Mouse (Mus musculus): ENCODE results near the gene Gm12216. TPM values are rescaled to one million over a fixed set of nuclear protein-coding genes. Genes with fewer than 3 reads are reported as not detected.
"Not testable (repeated sequence)": the region's sequence is repeated elsewhere in the genome, so short reads cannot be mapped to it uniquely, and the experiment has no call there.

The Gm12216 gene
- polyA plus RNA-seq, 1 experiment from 2014 or later, result not detected

DNA sequence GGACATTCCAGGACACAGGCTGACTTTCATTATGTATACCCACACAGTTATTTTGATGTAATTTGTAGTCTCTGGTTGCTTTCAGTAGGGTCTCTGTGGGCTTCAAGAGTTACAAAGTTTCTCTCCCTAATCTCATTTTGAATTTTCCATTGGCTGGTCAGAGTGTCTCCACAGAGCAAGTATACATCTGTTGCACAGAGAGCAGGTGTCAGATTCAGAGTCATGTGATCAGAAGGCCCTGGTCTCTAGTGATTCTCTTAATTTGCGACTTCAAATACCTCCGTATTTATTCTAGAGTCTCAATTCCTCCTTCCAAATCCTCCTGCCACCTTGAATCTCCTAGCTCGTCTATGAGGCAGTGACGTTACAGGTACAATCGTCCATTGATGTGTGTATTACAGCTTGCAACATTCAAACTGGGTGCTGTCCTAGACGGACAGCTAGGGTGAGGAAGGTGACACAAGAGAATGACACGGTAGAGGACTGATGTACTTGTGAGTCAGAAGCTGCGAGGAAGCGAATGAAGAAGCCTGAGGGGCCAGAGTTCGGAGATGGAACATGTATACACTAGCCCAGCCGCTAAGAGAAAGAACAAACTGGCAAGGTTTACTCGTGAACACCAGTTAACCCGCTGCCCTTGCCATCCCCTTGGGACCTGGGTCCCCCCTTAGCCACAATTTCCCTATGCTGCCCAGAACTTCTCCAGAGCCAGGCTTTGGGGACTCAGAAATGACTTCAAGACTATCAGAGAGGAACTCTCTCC is 90.5 kb downstream of the Gm12216 start:
- no peak overlapping the region for H3K4me3 ChIP-seq (replicated peaks)
- H3K9ac ChIP-seq, result no peak overlapping the region
- H3K36me3 ChIP-seq (replicated peaks), result peaks cover 4% of the 10 kb centered on the region; the same call in 1 of the 2 replicates
- ATAC-seq (ENCODE audit: insufficient read depth), result no peak
- 60% methylated on average over 13 of the region's 13 CpGs for WGBS (ENCODE audit: insufficient replicate concordance)
- no peaks in the 10 kb centered on the region for H3K9me3 ChIP-seq (replicated peaks)
- H3K27ac ChIP-seq (replicated peaks), result no peak overlapping the region
- no peak overlapping the region for H3K4me2 ChIP-seq
- H3K27me3 ChIP-seq, result peaks cover 48% of the 10 kb centered on the region
- H3K4me1 ChIP-seq (replicated peaks), result peaks cover 47% of the 10 kb centered on the region

- ATAC-seq (ENCODE audit: insufficient read depth), result no peak
- H3K9ac ChIP-seq, result no peak overlapping the region
- peaks cover 46% of the 10 kb centered on the region for H3K4me1 ChIP-seq (replicated peaks)
- H3K4me3 ChIP-seq (replicated peaks), result no peak overlapping the region
- peak overlapping the region; percentile 83; the same call in 1 of the 2 replicates for H3K27ac ChIP-seq (replicated peaks)
- no peak overlapping the region for H3K4me2 ChIP-seq
- WGBS (ENCODE audit: insufficient replicate concordance), result 50% methylated on average over 5 of the region's 5 CpGs
- H3K27me3 ChIP-seq, result peaks cover 30% of the 10 kb centered on the region
- H3K9me3 ChIP-seq (replicated peaks), result no peaks in the 10 kb centered on the region
- H3K36me3 ChIP-seq (replicated peaks), result no peaks in the 10 kb centered on the region
Observed at GRCm38 (mm10) chr11:53764581-53764980, 94.5 kb downstream of the Gm12216 start.

- peak overlapping the region; percentile 37 for H3K9ac ChIP-seq
- H3K4me2 ChIP-seq, result peak overlapping the region; percentile 80
- peaks cover 20% of the 10 kb centered on the region for H3K27me3 ChIP-seq
- H3K9me3 ChIP-seq (replicated peaks), result no peaks in the 10 kb centered on the region
- H3K27ac ChIP-seq (replicated peaks), result peak overlapping the region; percentile 83
- peak; percentile 72 for ATAC-seq (ENCODE audit: insufficient read depth)
- no peaks in the 10 kb centered on the region for H3K36me3 ChIP-seq (replicated peaks)
- peaks cover 46% of the 10 kb centered on the region for H3K4me1 ChIP-seq (replicated peaks)
- under 1% methylated on average over 33 of the region's 33 CpGs for WGBS (ENCODE audit: insufficient replicate concordance)
- peak overlapping the region; percentile 51 for H3K4me3 ChIP-seq (replicated peaks)
Observed at GRCm38 (mm10) chr11:53763496-53764140, 95.4 kb downstream of the Gm12216 start.

DNA sequence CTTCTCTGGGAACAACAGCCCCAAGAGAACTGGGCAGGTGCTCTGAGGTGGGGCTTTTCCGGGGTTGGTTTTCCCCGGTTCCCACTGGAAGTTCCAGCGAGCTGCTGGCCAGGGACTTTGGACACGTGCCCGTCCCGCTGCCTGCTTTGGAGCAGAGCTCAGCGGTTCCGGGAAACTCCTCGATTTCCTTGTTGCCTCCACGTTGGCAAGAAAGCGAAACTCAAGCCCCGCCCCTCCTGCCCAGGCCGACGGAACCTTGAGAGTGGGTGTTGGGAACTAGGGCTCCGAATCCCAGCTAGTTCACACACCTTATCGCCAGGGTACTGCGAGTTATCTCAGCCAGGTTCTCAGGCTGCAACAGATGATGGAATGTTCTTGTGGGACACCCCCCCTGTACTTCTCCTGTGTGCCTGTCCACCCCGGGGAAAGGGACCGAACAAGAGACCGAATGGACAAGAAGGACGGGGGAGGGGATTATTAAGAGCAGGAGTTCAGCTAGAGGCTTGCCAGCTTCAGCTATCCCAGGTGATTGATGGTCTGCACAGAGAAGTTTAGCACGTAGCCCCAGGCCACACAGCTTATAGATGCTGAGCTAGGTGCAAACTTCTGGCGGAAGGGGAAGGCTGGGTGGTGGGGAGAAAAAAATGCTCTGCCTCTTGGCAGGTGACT is 96.1 kb downstream of the Gm12216 start:
- Histone ChIP-seq H3K27ac (replicated peaks) (peak overlapping the region; percentile 83), H3K9me3 (replicated peaks) (no peaks in the 10 kb centered on the region), H3K4me1 (replicated peaks) (peaks cover 46% of the 10 kb centered on the region), H3K36me3 (replicated peaks) (no peaks in the 10 kb centered on the region), H3K27me3 (peaks cover 14% of the 10 kb centered on the region), H3K9ac (peak overlapping the region; percentile 37), H3K4me3 (replicated peaks) (peak overlapping the region; percentile 51), H3K4me2 (peak overlapping the region; percentile 80)
- 0 out of 2 replicates have a peak, but pooled peaks have one; percentile 4 for ATAC-seq (ENCODE audit: insufficient read depth)
- 2% methylated on average over 23 of the region's 23 CpGs for WGBS (ENCODE audit: insufficient replicate concordance)

DNA sequence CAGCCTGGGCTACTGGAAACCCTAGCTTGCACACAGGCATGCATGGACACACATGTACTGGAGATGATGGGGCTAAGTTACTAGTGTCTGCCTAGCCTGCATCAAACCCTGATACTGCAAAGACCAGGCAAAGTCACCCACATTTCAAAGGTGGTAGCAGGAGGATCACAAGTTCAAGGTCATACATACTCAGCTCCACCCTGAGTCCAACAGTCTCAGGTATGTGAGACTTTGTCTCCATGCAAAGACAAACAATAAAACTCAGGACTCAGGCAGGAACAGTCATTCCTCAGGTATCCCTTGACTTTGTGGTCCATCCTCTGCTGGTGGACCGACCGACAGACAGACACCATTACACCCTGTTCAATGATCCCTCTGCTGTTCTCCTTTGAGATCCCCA is 96.6 kb downstream of the Gm12216 start:
- Histone ChIP-seq H3K4me2 (peak overlapping the region; percentile 80), H3K9ac (no peak overlapping the region), H3K4me3 (replicated peaks) (peak overlapping the region; percentile 51), H3K27ac (replicated peaks) (peak overlapping the region; percentile 83; the same call in 1 of the 2 replicates), H3K9me3 (replicated peaks) (no peaks in the 10 kb centered on the region), H3K27me3 (peaks cover 12% of the 10 kb centered on the region), H3K4me1 (replicated peaks) (peaks cover 46% of the 10 kb centered on the region), H3K36me3 (replicated peaks) (no peaks in the 10 kb centered on the region)
- no peak for ATAC-seq (ENCODE audit: insufficient read depth)
- 21% methylated on average over 2 of the region's 2 CpGs for WGBS (ENCODE audit: insufficient replicate concordance)

DNA sequence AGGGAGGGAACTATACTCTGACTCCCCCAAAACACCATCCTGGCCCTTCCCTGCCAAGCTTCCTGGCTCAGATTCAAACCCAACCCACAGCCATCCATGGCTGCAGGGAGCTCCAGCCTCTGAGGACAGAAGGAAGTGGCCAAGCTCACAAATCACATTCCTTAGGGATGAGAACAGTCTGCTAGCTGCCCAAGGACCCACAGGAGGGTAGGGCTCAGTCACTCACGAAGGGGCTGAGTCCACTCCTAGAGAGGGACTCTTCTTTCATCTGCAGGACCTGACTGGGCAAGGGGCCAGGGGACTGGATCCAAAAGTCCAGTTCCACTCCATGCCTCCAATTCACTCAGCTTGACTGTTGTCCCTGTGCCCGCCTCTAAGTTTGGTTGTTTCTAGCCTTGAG is 97.2 kb downstream of the Gm12216 start:
- peaks cover 46% of the 10 kb centered on the region for H3K4me1 ChIP-seq (replicated peaks)

GRCm38 (mm10) chr11:53761284-53761683 is 97.8 kb downstream of the Gm12216 start:
- peaks cover 10% of the 10 kb centered on the region for H3K27me3 ChIP-seq
- no peak overlapping the region for H3K4me3 ChIP-seq (replicated peaks)
- no peak overlapping the region for H3K9ac ChIP-seq
- H3K4me2 ChIP-seq, result no peak overlapping the region
- no peaks in the 10 kb centered on the region for H3K9me3 ChIP-seq (replicated peaks)
- ATAC-seq (ENCODE audit: insufficient read depth), result no peak
- H3K36me3 ChIP-seq (replicated peaks), result no peaks in the 10 kb centered on the region
- H3K4me1 ChIP-seq (replicated peaks), result peaks cover 46% of the 10 kb centered on the region
- H3K27ac ChIP-seq (replicated peaks), result no peak overlapping the region
- WGBS (ENCODE audit: insufficient replicate concordance), result 68% methylated on average over 5 of the region's 5 CpGs

More for the DNA sequence above, 97.2 kb downstream of the Gm12216 start:
- Histone ChIP-seq H3K27me3 (peaks cover 10% of the 10 kb centered on the region), H3K9ac (no peak overlapping the region), H3K36me3 (replicated peaks) (no peaks in the 10 kb centered on the region), H3K4me3 (replicated peaks) (no peak overlapping the region), H3K9me3 (replicated peaks) (no peaks in the 10 kb centered on the region), H3K4me2 (no peak overlapping the region), H3K27ac (replicated peaks) (no peak overlapping the region)
- ATAC-seq (ENCODE audit: insufficient read depth), result no peak
- WGBS (ENCODE audit: insufficient replicate concordance), result 47% methylated on average over 2 of the region's 2 CpGs

GRCm38 (mm10) chr11:53759545-53760406 is 99.3 kb downstream of the Gm12216 start:
- Histone ChIP-seq H3K9ac (no peak overlapping the region), H3K27ac (replicated peaks) (no peak overlapping the region), H3K4me2 (no peak overlapping the region), H3K4me3 (replicated peaks) (no peak overlapping the region), H3K36me3 (replicated peaks) (no peaks in the 10 kb centered on the region), H3K27me3 (peaks cover 9% of the 10 kb centered on the region), H3K9me3 (replicated peaks) (no peaks in the 10 kb centered on the region), H3K4me1 (replicated peaks) (peaks cover 43% of the 10 kb centered on the region)
- WGBS (ENCODE audit: insufficient replicate concordance), result 48% methylated on average over 22 of the region's 22 CpGs
- no peak for ATAC-seq (ENCODE audit: insufficient read depth)

DNA sequence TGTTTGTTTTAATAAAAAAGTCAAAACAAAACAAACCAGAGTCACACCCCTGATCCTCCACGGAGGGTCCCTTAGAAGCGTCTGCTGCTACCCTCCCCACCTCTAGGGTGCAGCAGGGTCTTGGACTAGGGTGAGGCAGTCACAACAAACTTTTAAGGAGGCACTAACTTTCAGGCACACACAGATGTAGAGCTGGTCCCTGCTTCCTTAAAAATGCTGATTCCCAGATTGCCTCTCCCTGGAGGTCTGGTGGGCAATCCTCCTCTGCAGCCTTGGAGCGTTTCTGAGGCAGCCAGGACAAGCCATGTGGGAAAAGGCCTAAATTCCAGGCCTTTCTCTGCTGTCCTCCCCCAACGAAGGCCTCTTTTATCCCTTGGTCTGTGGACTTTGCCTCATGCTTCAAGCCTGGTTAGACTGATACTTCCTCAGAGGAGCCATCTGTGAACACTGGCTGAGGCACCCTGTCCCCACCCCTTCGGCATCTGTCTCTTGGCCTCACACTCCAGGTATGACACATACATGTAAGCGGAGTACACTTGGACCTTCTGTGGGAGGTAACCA is 100.2 kb downstream of the Gm12216 start:
- no peak overlapping the region for H3K27ac ChIP-seq (replicated peaks)
- WGBS (ENCODE audit: insufficient replicate concordance), result 41% methylated on average over 6 of the region's 6 CpGs
- peaks cover 34% of the 10 kb centered on the region for H3K4me1 ChIP-seq (replicated peaks)

GRCm38 (mm10) chr11:53758033-53758432 is 101.0 kb downstream of the Gm12216 start:
- H3K36me3 ChIP-seq (replicated peaks); H3K27me3 ChIP-seq; H3K4me3 ChIP-seq (replicated peaks); ATAC-seq (ENCODE audit: insufficient read depth); H3K27ac ChIP-seq (replicated peaks); H3K9me3 ChIP-seq (replicated peaks); H3K4me2 ChIP-seq; H3K9ac ChIP-seq: not testable (repeated sequence)
- H3K4me1 ChIP-seq (replicated peaks), result peaks cover 25% of the 10 kb centered on the region
- 61% methylated on average over 9 of the region's 9 CpGs for WGBS (ENCODE audit: insufficient replicate concordance)

More for the DNA sequence above, 100.2 kb downstream of the Gm12216 start:
- no peak overlapping the region for H3K4me3 ChIP-seq (replicated peaks)
- peaks cover 5% of the 10 kb centered on the region; the same call in 1 of the 2 replicates for H3K27me3 ChIP-seq
- H3K36me3 ChIP-seq (replicated peaks), result no peaks in the 10 kb centered on the region
- no peaks in the 10 kb centered on the region for H3K9me3 ChIP-seq (replicated peaks)
- H3K4me2 ChIP-seq, result no peak overlapping the region
- H3K9ac ChIP-seq, result no peak overlapping the region
- no peak for ATAC-seq (ENCODE audit: insufficient read depth)
